Mouse (Mus musculus): Measurements from ENCODE around the gene Banp. TPM values are rescaled to one million over a fixed set of nuclear protein-coding genes. Genes with fewer than 3 reads are reported as not detected.

Banp gene
- polyA plus RNA-seq, 1 experiment from 2014 or later, result 55.5 TPM

DNA sequence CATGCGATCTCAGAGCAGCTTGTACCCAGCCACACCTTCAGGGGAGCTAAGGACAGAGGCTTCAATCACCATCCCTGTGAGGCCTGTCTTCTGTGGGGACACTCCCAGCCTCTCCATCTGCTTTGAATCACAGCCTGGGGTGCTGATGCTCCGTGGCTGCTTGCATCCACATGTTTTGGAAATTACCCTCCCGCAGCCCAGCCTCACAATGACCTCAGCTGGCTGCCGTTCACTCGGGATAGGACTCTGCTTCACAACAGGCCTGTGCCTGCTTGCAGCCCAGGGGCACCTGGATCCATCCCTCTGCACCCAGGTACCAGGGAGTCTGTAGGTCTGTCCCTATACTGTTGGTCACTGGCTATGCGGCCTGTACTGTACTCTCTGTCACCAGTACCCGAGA is 114.8 kb downstream of the Banp start:
- Histone ChIP-seq H3K9me3 (no peaks in the 10 kb centered on the region), H3K27ac (no peak overlapping the region), H3K27me3 (replicated peaks) (no peaks in the 10 kb centered on the region), H3K4me1 (no peaks in the 10 kb centered on the region), H3K4me3 (no peak overlapping the region), H3K4me2 (replicated peaks) (no peak overlapping the region), H3K9ac (no peak overlapping the region), H3K36me3 (no peaks in the 10 kb centered on the region)
- 71% methylated on average over 7 of the region's 7 CpGs for WGBS
- no peak for ATAC-seq (ENCODE audit: low FRiP score, low read depth)

DNA sequence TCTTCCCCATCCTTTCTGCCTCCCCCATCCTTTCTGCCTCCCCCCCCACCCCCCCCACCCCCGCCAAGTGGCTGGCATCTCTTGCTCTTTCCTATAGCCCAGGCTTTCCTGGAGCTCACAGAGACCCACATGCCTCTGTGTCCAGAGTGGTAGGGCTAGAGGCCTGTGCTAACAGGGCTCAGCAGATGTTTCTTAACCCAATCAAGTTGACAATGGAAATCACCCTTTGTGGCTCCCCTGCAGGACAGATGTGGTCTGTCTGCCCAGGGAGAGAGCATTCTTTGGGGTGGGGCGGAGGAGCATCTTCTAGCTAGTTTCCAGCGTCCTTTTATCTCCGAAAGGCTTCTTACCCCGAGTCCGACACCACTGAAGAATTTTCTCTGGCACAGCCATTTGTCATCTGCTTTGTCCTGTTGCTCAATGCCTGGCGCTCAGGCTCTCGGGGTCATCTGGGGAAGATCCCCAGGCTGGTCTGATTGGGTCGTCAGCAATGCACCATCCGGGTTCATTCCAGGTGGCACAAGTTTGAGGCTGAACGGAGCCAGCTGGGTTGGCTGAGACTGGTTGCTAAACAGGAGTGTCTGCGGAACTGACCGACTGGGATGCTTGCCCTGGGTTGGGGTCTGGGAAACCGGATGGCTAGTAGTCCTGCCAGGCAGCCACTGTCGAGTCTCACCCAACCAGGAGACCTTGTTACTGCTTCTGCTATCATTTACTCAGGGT is 118.4 kb downstream of the Banp start:
- Histone ChIP-seq H3K27ac (no peak overlapping the region), H3K27me3 (replicated peaks) (no peaks in the 10 kb centered on the region), H3K9me3 (no peaks in the 10 kb centered on the region), H3K36me3 (no peaks in the 10 kb centered on the region), H3K4me2 (replicated peaks) (no peak overlapping the region), H3K4me1 (no peaks in the 10 kb centered on the region), H3K9ac (no peak overlapping the region), H3K4me3 (no peak overlapping the region)
- no peak for ATAC-seq (ENCODE audit: low FRiP score, low read depth)
- WGBS, result 49% methylated on average over 15 of the region's 15 CpGs

DNA sequence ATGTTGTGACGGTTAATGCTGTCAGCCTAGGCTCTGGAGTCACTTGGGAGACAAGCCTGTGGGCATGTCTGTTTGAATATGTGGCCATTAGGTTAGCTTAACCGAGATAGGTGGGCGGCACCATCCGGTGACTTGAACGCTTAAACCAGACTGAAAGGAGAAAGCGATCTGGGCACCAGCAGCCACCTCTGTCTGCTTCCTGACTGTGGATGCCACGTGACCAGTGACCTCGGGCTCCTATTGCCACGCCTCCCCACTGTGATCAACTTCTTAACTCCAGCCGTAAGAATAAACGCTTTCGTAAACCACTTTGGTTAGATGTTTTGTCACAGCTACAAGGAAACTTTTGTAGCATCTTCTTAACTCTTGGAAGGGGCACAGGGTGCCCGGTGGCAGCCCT is 119.1 kb downstream of the Banp start:
- no peaks in the 10 kb centered on the region for H3K27me3 ChIP-seq (replicated peaks)
- H3K9ac ChIP-seq, result no peak overlapping the region
- no peak for ATAC-seq (ENCODE audit: low FRiP score, low read depth)
- H3K4me3 ChIP-seq, result no peak overlapping the region
- H3K36me3 ChIP-seq, result no peaks in the 10 kb centered on the region
- H3K4me2 ChIP-seq (replicated peaks), result no peak overlapping the region
- H3K4me1 ChIP-seq, result no peaks in the 10 kb centered on the region
- WGBS, result 88% methylated on average over 13 of the region's 13 CpGs
- H3K9me3 ChIP-seq, result no peaks in the 10 kb centered on the region
- no peak overlapping the region for H3K27ac ChIP-seq

DNA sequence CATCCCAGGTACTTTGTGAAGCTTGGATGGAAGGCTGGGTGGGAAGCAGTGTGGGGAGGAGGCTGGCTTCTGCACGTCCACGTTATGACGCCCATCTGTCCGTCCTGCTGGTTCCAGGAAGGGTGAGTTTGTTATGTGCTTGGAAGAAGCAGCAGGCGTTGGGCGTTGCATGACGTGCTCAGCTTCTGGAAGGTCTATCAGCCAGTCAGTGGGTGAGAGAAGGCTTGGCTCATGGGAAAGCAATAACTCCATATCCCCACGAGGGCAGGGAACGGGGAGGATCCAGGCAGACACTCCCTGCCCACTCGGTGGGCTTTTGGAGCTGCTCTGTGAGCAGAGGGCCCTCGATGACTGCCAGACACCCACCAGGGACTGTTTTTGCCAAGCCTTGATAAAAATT is 119.7 kb downstream of the Banp start:
- no peak overlapping the region for H3K4me3 ChIP-seq
- H3K27me3 ChIP-seq (replicated peaks), result no peaks in the 10 kb centered on the region
- H3K27ac ChIP-seq, result no peak overlapping the region
- ATAC-seq (ENCODE audit: low FRiP score, low read depth), result no peak
- no peak overlapping the region for H3K9ac ChIP-seq
- H3K4me2 ChIP-seq (replicated peaks), result no peak overlapping the region
- no peaks in the 10 kb centered on the region for H3K4me1 ChIP-seq
- no peaks in the 10 kb centered on the region for H3K36me3 ChIP-seq
- 79% methylated on average over 11 of the region's 11 CpGs for WGBS
- no peaks in the 10 kb centered on the region for H3K9me3 ChIP-seq

DNA sequence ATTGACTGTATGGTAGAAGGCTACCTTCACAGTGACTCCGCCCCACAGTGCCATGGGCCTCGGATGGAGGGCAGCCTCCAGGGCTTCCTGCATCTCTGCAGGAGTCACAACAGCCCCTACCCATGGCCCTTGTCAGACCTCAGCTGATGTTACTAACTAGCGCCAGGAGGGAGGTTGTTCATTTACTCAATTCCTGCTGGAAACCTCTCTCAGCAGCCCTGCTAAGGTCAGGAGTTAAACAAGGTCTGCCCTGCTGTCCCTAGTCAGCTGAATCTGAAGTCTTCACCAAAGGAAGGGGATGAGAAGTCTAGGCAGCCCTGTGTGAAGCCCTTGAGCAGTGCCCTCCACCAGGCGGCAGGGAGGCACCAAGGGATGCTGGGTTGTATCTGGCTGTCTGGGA is 121.6 kb downstream of the Banp start:
- Histone ChIP-seq H3K27ac (no peak overlapping the region), H3K9ac (no peak overlapping the region), H3K36me3 (no peaks in the 10 kb centered on the region), H3K4me2 (replicated peaks) (no peak overlapping the region), H3K9me3 (no peaks in the 10 kb centered on the region), H3K27me3 (replicated peaks) (no peaks in the 10 kb centered on the region), H3K4me1 (no peaks in the 10 kb centered on the region), H3K4me3 (no peak overlapping the region)
- WGBS, result 60% methylated on average over 4 of the region's 4 CpGs
- no peak for ATAC-seq (ENCODE audit: low FRiP score, low read depth)

DNA sequence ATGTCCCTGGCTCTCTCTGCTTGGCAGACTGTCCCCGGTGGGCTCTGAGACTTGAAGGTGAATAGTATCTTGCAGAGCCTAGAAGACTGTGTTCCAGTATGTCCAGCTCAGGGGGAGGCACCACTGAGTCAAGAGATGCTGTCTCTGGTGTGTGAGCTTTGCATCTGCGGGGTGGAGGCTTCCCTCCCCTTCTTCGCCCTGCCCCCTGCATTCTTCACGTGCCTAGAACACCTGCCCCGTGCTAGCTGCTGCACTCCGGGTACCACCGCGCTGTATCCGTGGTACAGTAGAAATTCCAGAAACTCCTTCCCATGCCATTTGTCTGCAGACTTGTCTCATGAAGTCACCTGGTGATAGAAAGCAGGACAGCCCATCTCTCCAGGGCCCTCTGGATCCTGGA is 124.4 kb downstream of the Banp start:
- ATAC-seq (ENCODE audit: low FRiP score, low read depth), result no peak

DNA sequence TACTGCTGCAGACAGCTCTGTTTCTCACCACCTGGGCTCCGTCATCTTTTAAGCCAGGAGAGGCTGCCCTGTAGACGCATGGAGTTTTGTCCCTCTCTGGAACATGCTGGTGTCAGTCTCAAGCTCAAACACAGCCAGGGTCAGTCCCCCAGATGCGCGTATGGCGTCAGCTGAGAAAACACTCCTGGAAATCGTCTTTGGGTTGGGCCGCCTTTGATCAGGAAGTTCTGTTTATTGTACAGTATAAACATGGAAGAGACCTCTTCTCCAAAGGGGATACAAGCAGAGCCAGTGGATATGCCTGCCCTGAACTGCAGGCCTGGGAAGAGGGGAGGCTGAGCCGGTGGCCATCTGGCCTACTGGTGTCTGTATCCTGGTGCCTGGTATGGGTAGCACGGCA is 124.9 kb downstream of the Banp start:
- H3K9me3 ChIP-seq, result no peaks in the 10 kb centered on the region
- no peak overlapping the region for H3K9ac ChIP-seq
- no peak overlapping the region for H3K4me3 ChIP-seq
- no peaks in the 10 kb centered on the region for H3K4me1 ChIP-seq
- no peaks in the 10 kb centered on the region for H3K36me3 ChIP-seq
- no peak overlapping the region for H3K27ac ChIP-seq
- 85% methylated on average over 9 of the region's 9 CpGs for WGBS
- ATAC-seq (ENCODE audit: low FRiP score, low read depth), result no peak
- H3K27me3 ChIP-seq (replicated peaks), result 0 out of 2 replicates have a peak, but pooled peaks cover 2% of the 10 kb centered on the region
- H3K4me2 ChIP-seq (replicated peaks), result no peak overlapping the region

More for the DNA sequence above, 124.4 kb downstream of the Banp start:
- no peaks in the 10 kb centered on the region for H3K4me1 ChIP-seq
- H3K9me3 ChIP-seq, result no peaks in the 10 kb centered on the region
- 0 out of 2 replicates have a peak, but pooled peaks cover 2% of the 10 kb centered on the region for H3K27me3 ChIP-seq (replicated peaks)
- H3K36me3 ChIP-seq, result no peaks in the 10 kb centered on the region
- H3K4me3 ChIP-seq, result no peak overlapping the region
- no peak overlapping the region for H3K27ac ChIP-seq
- 79% methylated on average over 9 of the region's 9 CpGs for WGBS
- H3K9ac ChIP-seq, result no peak overlapping the region
- no peak overlapping the region for H3K4me2 ChIP-seq (replicated peaks)

DNA sequence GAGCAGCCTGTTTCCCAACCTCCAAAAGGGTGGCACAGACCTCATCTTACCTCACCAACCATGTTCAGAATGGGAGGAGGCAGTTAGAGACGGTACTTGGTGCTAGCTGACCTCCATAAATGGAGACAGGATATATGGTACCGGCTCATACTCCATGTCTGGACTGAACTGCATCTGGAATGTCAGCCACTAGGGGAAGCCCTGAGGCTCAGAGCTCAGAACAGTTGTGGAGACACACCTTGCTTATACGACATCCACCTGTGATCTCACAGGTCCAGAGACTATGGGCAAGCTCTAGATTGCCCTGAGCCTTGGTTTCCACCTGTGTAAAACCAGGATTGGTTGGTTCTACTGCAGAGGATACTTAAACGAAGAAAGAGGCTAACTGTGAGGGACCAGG is 125.4 kb downstream of the Banp start:
- Histone ChIP-seq H3K4me1 (no peaks in the 10 kb centered on the region), H3K9ac (no peak overlapping the region), H3K4me2 (replicated peaks) (no peak overlapping the region), H3K27ac (no peak overlapping the region), H3K36me3 (no peaks in the 10 kb centered on the region), H3K27me3 (replicated peaks) (0 out of 2 replicates have a peak, but pooled peaks cover 2% of the 10 kb centered on the region), H3K9me3 (no peaks in the 10 kb centered on the region), H3K4me3 (no peak overlapping the region)
- no peak for ATAC-seq (ENCODE audit: low FRiP score, low read depth)
- WGBS, result 81% methylated on average over 4 of the region's 4 CpGs

DNA sequence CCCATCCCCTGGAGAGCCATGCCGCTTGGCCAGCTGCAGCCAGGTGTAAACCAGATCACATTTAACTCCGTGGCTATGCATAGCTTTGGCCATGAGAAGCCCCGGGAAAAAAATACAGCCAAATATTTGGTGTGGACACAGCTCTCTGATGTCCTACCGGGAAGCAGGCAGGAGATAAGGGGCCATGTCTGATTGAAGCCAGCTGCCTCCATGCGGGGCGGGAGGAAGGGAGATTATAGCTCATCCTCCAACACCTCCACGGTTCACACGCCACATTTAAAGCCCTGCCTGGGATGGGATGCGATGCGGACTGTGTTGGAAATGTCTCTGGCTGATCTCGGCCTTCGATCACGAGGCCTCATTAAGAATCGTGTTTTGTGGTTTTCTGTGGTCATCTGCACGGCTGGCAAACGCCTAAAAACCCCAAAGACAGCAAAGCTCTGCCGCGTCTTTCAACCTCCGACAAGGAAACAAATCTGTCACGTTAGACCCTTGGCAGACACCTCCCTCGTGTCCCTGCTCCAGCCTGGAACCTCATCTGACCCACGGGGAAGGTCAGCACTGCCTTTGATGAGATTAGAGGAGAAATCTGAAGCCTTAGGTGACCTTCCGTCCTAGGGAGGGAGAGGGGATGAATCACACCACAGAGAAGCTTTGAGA is 126.8 kb downstream of the Banp start:
- Histone ChIP-seq H3K27ac (no peak overlapping the region), H3K9ac (no peak overlapping the region), H3K9me3 (no peaks in the 10 kb centered on the region), H3K4me2 (replicated peaks) (no peak overlapping the region), H3K4me3 (no peak overlapping the region), H3K36me3 (no peaks in the 10 kb centered on the region), H3K4me1 (no peaks in the 10 kb centered on the region), H3K27me3 (replicated peaks) (0 out of 2 replicates have a peak, but pooled peaks cover 2% of the 10 kb centered on the region)
- no peak for ATAC-seq (ENCODE audit: low FRiP score, low read depth)
- 63% methylated on average over 23 of the region's 23 CpGs for WGBS

DNA sequence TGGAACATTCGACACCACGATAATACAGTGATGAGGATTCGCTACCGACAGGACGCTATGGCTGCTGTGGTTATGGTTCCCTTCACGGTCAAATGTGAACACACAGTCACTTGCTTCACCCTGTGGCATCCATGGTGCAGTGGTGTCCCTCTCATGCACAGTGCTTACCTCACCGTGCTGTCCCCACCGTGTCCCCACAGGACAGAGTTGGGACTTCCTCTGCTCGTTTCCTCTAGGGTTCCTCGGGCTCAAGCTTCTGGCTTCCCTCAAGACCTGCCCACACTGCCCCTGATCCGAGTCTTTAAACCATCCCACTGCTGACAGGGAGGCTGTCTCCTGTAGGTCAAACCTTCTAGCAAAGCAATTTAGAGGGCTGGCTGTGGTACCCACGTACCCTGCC is 128.8 kb downstream of the Banp start:
- 0 out of 2 replicates have a peak, but pooled peaks cover 2% of the 10 kb centered on the region for H3K27me3 ChIP-seq (replicated peaks)
- H3K4me1 ChIP-seq, result no peaks in the 10 kb centered on the region
- H3K4me3 ChIP-seq, result no peak overlapping the region
- no peak overlapping the region for H3K4me2 ChIP-seq (replicated peaks)
- WGBS, result 87% methylated on average over 12 of the region's 12 CpGs
- no peaks in the 10 kb centered on the region for H3K9me3 ChIP-seq
- H3K36me3 ChIP-seq, result no peaks in the 10 kb centered on the region
- ATAC-seq (ENCODE audit: low FRiP score, low read depth), result no peak
- H3K9ac ChIP-seq, result no peak overlapping the region
- no peak overlapping the region for H3K27ac ChIP-seq
